Mouse (Mus musculus): ENCODE measurements around the gene Ivl. TPM values are rescaled to one million over a fixed set of nuclear protein-coding genes. Genes with fewer than 3 reads are reported as not detected.

Ivl gene
- not detected in 2 replicates for polyA plus RNA-seq (2014; fragmentation: Nextera tagmentation; extraction: Ambion mirVana)

- no peaks in the 10 kb centered on the region for H3K4me1 ChIP-seq (ENCODE audit: control insufficient read depth, insufficient read depth, low read length)
- H3K27me3 ChIP-seq (ENCODE audit: control insufficient read depth, insufficient read depth, low read length) = no peaks in the 10 kb centered on the region
- ATAC-seq (replicated peaks; ENCODE audit: insufficient number of reproducible peaks, low FRiP score, low TSS enrichment) = no peak
- no peaks in the 10 kb centered on the region for H3K9me3 ChIP-seq (replicated peaks; ENCODE audit: control insufficient read depth, low read length)
- WGBS (ENCODE audit: insufficient replicate concordance) = 55% methylated on average over 1 of the region's 1 CpGs
- no peaks in the 10 kb centered on the region for H3K36me3 ChIP-seq (ENCODE audit: control insufficient read depth, insufficient read depth, low read length)
- no peak within 1 kb of the TSS for H3K4me3 ChIP-seq (ENCODE audit: low read depth, low read length)
- no peak within 1 kb of the TSS for H3K27ac ChIP-seq (ENCODE audit: low read depth, low read length)
- no peak within 1 kb of the TSS for H3K9ac ChIP-seq (ENCODE audit: low read depth, low read length)
- no peak within 1 kb of the TSS for H3K4me2 ChIP-seq
These were observed at the start of gene Ivl for GRCm38 (mm10) chr3:92573449-92574041. Gene Ivl, minus strand, starts transcription at chr3:92573735.

- no peak within 1 kb of the TSS for H3K9ac ChIP-seq (ENCODE audit: low read depth, low read length)
- H3K36me3 ChIP-seq (ENCODE audit: control insufficient read depth, insufficient read depth, low read length) = no peaks in the 10 kb centered on the region
- H3K27me3 ChIP-seq (ENCODE audit: control insufficient read depth, insufficient read depth, low read length) = no peaks in the 10 kb centered on the region
- no peak for ATAC-seq (replicated peaks; ENCODE audit: insufficient number of reproducible peaks, low FRiP score, low TSS enrichment)
- H3K4me3 ChIP-seq (ENCODE audit: low read depth, low read length) = no peak within 1 kb of the TSS
- H3K4me2 ChIP-seq = no peak within 1 kb of the TSS
- H3K4me1 ChIP-seq (ENCODE audit: control insufficient read depth, insufficient read depth, low read length) = no peaks in the 10 kb centered on the region
- no peak within 1 kb of the TSS for H3K27ac ChIP-seq (ENCODE audit: low read depth, low read length)
- WGBS (ENCODE audit: insufficient replicate concordance) = 68% methylated on average over 2 of the region's 2 CpGs
- no peaks in the 10 kb centered on the region for H3K9me3 ChIP-seq (replicated peaks; ENCODE audit: control insufficient read depth, low read length)
These were observed 48.0 kb upstream of the Ivl start, which contains the start of gene Lce6a for GRCm38 (mm10) chr3:92621560-92621959. Gene Lce6a, minus strand, starts transcription at chr3:92621660.

GRCm38 (mm10) chr3:92609804-92610203 lies 36.3 kb upstream of the Ivl start:
- Histone ChIP-seq H3K36me3 (ENCODE audit: control insufficient read depth, insufficient read depth, low read length) (no peaks in the 10 kb centered on the region), H3K4me3 (ENCODE audit: low read depth, low read length) (no peak overlapping the region), H3K4me1 (ENCODE audit: control insufficient read depth, insufficient read depth, low read length) (no peaks in the 10 kb centered on the region), H3K27me3 (ENCODE audit: control insufficient read depth, insufficient read depth, low read length) (no peaks in the 10 kb centered on the region), H3K9me3 (replicated peaks; ENCODE audit: control insufficient read depth, low read length) (no peaks in the 10 kb centered on the region), H3K27ac (ENCODE audit: low read depth, low read length) (no peak overlapping the region), H3K9ac (ENCODE audit: low read depth, low read length) (no peak overlapping the region), H3K4me2 (no peak overlapping the region)
- WGBS (ENCODE audit: insufficient replicate concordance) = 34% methylated on average over 1 of the region's 1 CpGs
- ATAC-seq (replicated peaks; ENCODE audit: insufficient number of reproducible peaks, low FRiP score, low TSS enrichment) = no peak

- no peaks in the 10 kb centered on the region for H3K9me3 ChIP-seq (replicated peaks; ENCODE audit: control insufficient read depth, low read length)
- H3K4me2 ChIP-seq = no peak within 1 kb of the TSS
- H3K9ac ChIP-seq (ENCODE audit: low read depth, low read length) = no peak within 1 kb of the TSS
- no peaks in the 10 kb centered on the region for H3K4me1 ChIP-seq (ENCODE audit: control insufficient read depth, insufficient read depth, low read length)
- ATAC-seq (replicated peaks; ENCODE audit: insufficient number of reproducible peaks, low FRiP score, low TSS enrichment) = no peak
- no peaks in the 10 kb centered on the region for H3K36me3 ChIP-seq (ENCODE audit: control insufficient read depth, insufficient read depth, low read length)
- no peaks in the 10 kb centered on the region for H3K27me3 ChIP-seq (ENCODE audit: control insufficient read depth, insufficient read depth, low read length)
- H3K27ac ChIP-seq (ENCODE audit: low read depth, low read length) = no peak within 1 kb of the TSS
- H3K4me3 ChIP-seq (ENCODE audit: low read depth, low read length) = no peak within 1 kb of the TSS
These were observed 33.9 kb upstream of the Ivl start, which contains the start of gene 2210017I01Rik for GRCm38 (mm10) chr3:92607392-92607791. Gene 2210017I01Rik, minus strand, starts transcription at chr3:92607492.

GRCm38 (mm10) chr3:92602169-92602568 lies 28.6 kb upstream of the Ivl start:
- no peak for ATAC-seq (replicated peaks; ENCODE audit: insufficient number of reproducible peaks, low FRiP score, low TSS enrichment)
- 42% methylated on average over 1 of the region's 1 CpGs for WGBS (ENCODE audit: insufficient replicate concordance)
- Histone ChIP-seq H3K4me1 (ENCODE audit: control insufficient read depth, insufficient read depth, low read length) (no peaks in the 10 kb centered on the region), H3K4me3 (ENCODE audit: low read depth, low read length) (no peak overlapping the region), H3K9ac (ENCODE audit: low read depth, low read length) (no peak overlapping the region), H3K36me3 (ENCODE audit: control insufficient read depth, insufficient read depth, low read length) (no peaks in the 10 kb centered on the region), H3K27me3 (ENCODE audit: control insufficient read depth, insufficient read depth, low read length) (no peaks in the 10 kb centered on the region), H3K27ac (ENCODE audit: low read depth, low read length) (no peak overlapping the region), H3K4me2 (no peak overlapping the region), H3K9me3 (replicated peaks; ENCODE audit: control insufficient read depth, low read length) (no peaks in the 10 kb centered on the region)

GRCm38 (mm10) chr3:92600456-92600855 lies 26.9 kb upstream of the Ivl start:
- Histone ChIP-seq H3K9me3 (replicated peaks; ENCODE audit: control insufficient read depth, low read length) (no peaks in the 10 kb centered on the region), H3K27ac (ENCODE audit: low read depth, low read length) (no peak overlapping the region), H3K9ac (ENCODE audit: low read depth, low read length) (no peak overlapping the region), H3K4me3 (ENCODE audit: low read depth, low read length) (no peak overlapping the region), H3K27me3 (ENCODE audit: control insufficient read depth, insufficient read depth, low read length) (no peaks in the 10 kb centered on the region), H3K4me2 (no peak overlapping the region), H3K4me1 (ENCODE audit: control insufficient read depth, insufficient read depth, low read length) (no peaks in the 10 kb centered on the region), H3K36me3 (ENCODE audit: control insufficient read depth, insufficient read depth, low read length) (no peaks in the 10 kb centered on the region)
- 43% methylated on average over 1 of the region's 1 CpGs for WGBS (ENCODE audit: insufficient replicate concordance)
- no peak for ATAC-seq (replicated peaks; ENCODE audit: insufficient number of reproducible peaks, low FRiP score, low TSS enrichment)

GRCm38 (mm10) chr3:92599973-92600372 lies 26.4 kb upstream of the Ivl start:
- Histone ChIP-seq H3K4me1 (ENCODE audit: control insufficient read depth, insufficient read depth, low read length) (no peaks in the 10 kb centered on the region), H3K36me3 (ENCODE audit: control insufficient read depth, insufficient read depth, low read length) (no peaks in the 10 kb centered on the region), H3K27ac (ENCODE audit: low read depth, low read length) (no peak overlapping the region), H3K27me3 (ENCODE audit: control insufficient read depth, insufficient read depth, low read length) (no peaks in the 10 kb centered on the region), H3K4me3 (ENCODE audit: low read depth, low read length) (no peak overlapping the region), H3K4me2 (no peak overlapping the region), H3K9ac (ENCODE audit: low read depth, low read length) (no peak overlapping the region), H3K9me3 (replicated peaks; ENCODE audit: control insufficient read depth, low read length) (no peaks in the 10 kb centered on the region)
- ATAC-seq (replicated peaks; ENCODE audit: insufficient number of reproducible peaks, low FRiP score, low TSS enrichment) = no peak

- Histone ChIP-seq H3K4me1 (ENCODE audit: control insufficient read depth, insufficient read depth, low read length) (no peaks in the 10 kb centered on the region), H3K9ac (ENCODE audit: low read depth, low read length) (no peak overlapping the region), H3K4me2 (no peak overlapping the region), H3K36me3 (ENCODE audit: control insufficient read depth, insufficient read depth, low read length) (no peaks in the 10 kb centered on the region), H3K4me3 (ENCODE audit: low read depth, low read length) (no peak overlapping the region), H3K27me3 (ENCODE audit: control insufficient read depth, insufficient read depth, low read length) (no peaks in the 10 kb centered on the region), H3K9me3 (replicated peaks; ENCODE audit: control insufficient read depth, low read length) (no peaks in the 10 kb centered on the region), H3K27ac (ENCODE audit: low read depth, low read length) (no peak overlapping the region)
- ATAC-seq (replicated peaks; ENCODE audit: insufficient number of reproducible peaks, low FRiP score, low TSS enrichment) = no peak
- WGBS (ENCODE audit: insufficient replicate concordance) = 81% methylated on average over 2 of the region's 2 CpGs
These were observed 24.9 kb upstream of the Ivl start for GRCm38 (mm10) chr3:92598429-92598828.

GRCm38 (mm10) chr3:92588858-92589257 lies 15.3 kb upstream of the Ivl start, which contains the start of gene Smcp:
Gene Smcp, minus strand, starts transcription at chr3:92588997.
- no peak within 1 kb of the TSS for H3K4me3 ChIP-seq (ENCODE audit: low read depth, low read length)
- H3K4me2 ChIP-seq = no peak within 1 kb of the TSS
- H3K9ac ChIP-seq (ENCODE audit: low read depth, low read length) = no peak within 1 kb of the TSS
- H3K9me3 ChIP-seq (replicated peaks; ENCODE audit: control insufficient read depth, low read length) = no peaks in the 10 kb centered on the region
- 76% methylated on average over 1 of the region's 1 CpGs for WGBS (ENCODE audit: insufficient replicate concordance)
- no peak for ATAC-seq (replicated peaks; ENCODE audit: insufficient number of reproducible peaks, low FRiP score, low TSS enrichment)
- no peak within 1 kb of the TSS for H3K27ac ChIP-seq (ENCODE audit: low read depth, low read length)
- H3K36me3 ChIP-seq (ENCODE audit: control insufficient read depth, insufficient read depth, low read length) = no peaks in the 10 kb centered on the region
- H3K4me1 ChIP-seq (ENCODE audit: control insufficient read depth, insufficient read depth, low read length) = no peaks in the 10 kb centered on the region
- no peaks in the 10 kb centered on the region for H3K27me3 ChIP-seq (ENCODE audit: control insufficient read depth, insufficient read depth, low read length)

Measured in heart, embryonic 11.5 days (tissue).